Mouse (Mus musculus): ENCODE data around the gene Parp8.

DNA sequence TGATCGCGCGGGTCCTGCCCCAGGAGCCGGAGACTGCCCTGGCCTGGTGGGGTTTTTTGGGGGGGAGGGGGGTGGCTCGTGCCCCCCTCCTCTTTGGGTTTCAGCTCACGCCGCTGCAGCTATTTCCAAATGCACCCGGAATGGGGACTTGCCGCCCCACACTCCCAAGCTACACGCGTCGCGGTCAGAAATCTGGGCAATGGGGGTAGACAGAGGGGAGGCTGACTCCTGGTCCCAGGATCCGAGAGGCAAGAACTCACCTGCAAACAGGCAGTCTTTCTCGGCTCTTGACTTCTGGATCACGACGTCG is 466 bp downstream of the Parp8 start:
- TF ChIP-seq MAFK (IDR thresholded peaks at IDR 0.05; ENCODE audit: insufficient read depth, low read depth, low read length) (no peak), HCFC1 (IDR thresholded peaks at IDR 0.05; ENCODE audit: borderline replicate concordance, insufficient read depth, low read length) (no peak), ZNF384 (IDR thresholded peaks at IDR 0.05; ENCODE audit: low read depth, low read length) (no peak), CHD2 (IDR thresholded peaks at IDR 0.05; ENCODE audit: low read depth, low read length) (no peak), ZC3H11A (IDR thresholded peaks at IDR 0.05; ENCODE audit: borderline replicate concordance, low read depth, low read length) (no peak)

Measured in ES-E14 (cell line).